ENCODE assay signal across 9 mouse cellular contexts in genomic region chr16:21271773-21272247, GRCm38 (mm10).
DNase-seq lines count a peak whose midpoint lies in the region; ATAC-seq and TF ChIP-seq lines count a peak whose summit lies in the region.
"Had no signal": no experiment of that assay in that cellular context is flagged by ENCODE, and none has a peak within 500 bp of the region (broad histone marks: within the 10 kb centered on the region; RNA-seq: fewer than 3 reads in every experiment).

No protein-coding gene starts in this region.

- no peak overlapping the region for H3K9ac ChIP-seq in hindbrain, embryonic 12.5 days
- H3K9ac ChIP-seq in hindbrain, embryonic 16.5 days (ENCODE audit: low read depth, low read length) = no peak overlapping the region
- no peak overlapping the region for H3K9ac ChIP-seq in embryonic facial prominence, embryonic 11.5 days (replicated peaks; ENCODE audit: low read length)
- H3K9ac ChIP-seq in limb, embryonic 15.5 days = no peak overlapping the region

- H3K27ac ChIP-seq in hindbrain, embryonic 12.5 days = no peak overlapping the region
- no peak overlapping the region for H3K27ac ChIP-seq in hindbrain, embryonic 16.5 days (ENCODE audit: low read depth, low read length)
- H3K27ac ChIP-seq in embryonic facial prominence, embryonic 11.5 days (replicated peaks; ENCODE audit: low read depth, low read length) = no peak overlapping the region
- H3K27ac ChIP-seq in limb, embryonic 15.5 days = peak overlapping the region; percentile 35; the same call in 1 of the 2 replicates
- no peak overlapping the region for H3K27ac ChIP-seq in gastrocnemius, adult 2 months

- no peaks in the 10 kb centered on the region for H3K36me3 ChIP-seq in hindbrain, embryonic 12.5 days
- no peaks in the 10 kb centered on the region for H3K36me3 ChIP-seq in hindbrain, embryonic 16.5 days (ENCODE audit: control insufficient read depth, insufficient read depth, low read length)
- no peaks in the 10 kb centered on the region for H3K36me3 ChIP-seq in embryonic facial prominence, embryonic 11.5 days (replicated peaks; ENCODE audit: control insufficient read depth, insufficient read depth, low read depth, low read length)
- H3K36me3 ChIP-seq in limb, embryonic 15.5 days = no peaks in the 10 kb centered on the region

- 43% methylated on average over 6 of the region's 6 CpGs for WGBS in hindbrain, embryonic 12.5 days
- 59% methylated on average over 6 of the region's 6 CpGs for WGBS in hindbrain, embryonic 16.5 days
- 47% methylated on average over 6 of the region's 6 CpGs for WGBS in embryonic facial prominence, embryonic 11.5 days
- WGBS in limb, embryonic 15.5 days = 55% methylated on average over 6 of the region's 6 CpGs

- H3K27me3 ChIP-seq in hindbrain, embryonic 12.5 days = no peaks in the 10 kb centered on the region; the same call in 1 of the 2 replicates
- 0 out of 2 replicates have a peak, but pooled peaks cover 2% of the 10 kb centered on the region for H3K27me3 ChIP-seq in hindbrain, embryonic 16.5 days (replicated peaks; ENCODE audit: control insufficient read depth, insufficient read depth, low read length)
- H3K27me3 ChIP-seq in embryonic facial prominence, embryonic 11.5 days (ENCODE audit: control insufficient read depth, insufficient read depth, low read length) = no peaks in the 10 kb centered on the region
- H3K27me3 ChIP-seq in limb, embryonic 15.5 days = no peaks in the 10 kb centered on the region

- H3K9me3 ChIP-seq in hindbrain, embryonic 12.5 days (replicated peaks) = no peaks in the 10 kb centered on the region; the same call in 1 of the 2 replicates
- peaks cover 2% of the 10 kb centered on the region; the same call in 1 of the 2 replicates for H3K9me3 ChIP-seq in hindbrain, embryonic 16.5 days (ENCODE audit: control insufficient read depth, low read length)
- H3K9me3 ChIP-seq in embryonic facial prominence, embryonic 11.5 days (replicated peaks; ENCODE audit: control insufficient read depth, low read length) = no peaks in the 10 kb centered on the region
- H3K9me3 ChIP-seq in limb, embryonic 15.5 days = no peaks in the 10 kb centered on the region

- H3K4me1 ChIP-seq in hindbrain, embryonic 12.5 days = peaks cover 35% of the 10 kb centered on the region
- H3K4me1 ChIP-seq in hindbrain, embryonic 16.5 days (ENCODE audit: control insufficient read depth, insufficient read depth, low read depth, low read length) = peaks cover 9% of the 10 kb centered on the region
- H3K4me1 ChIP-seq in embryonic facial prominence, embryonic 11.5 days (ENCODE audit: control insufficient read depth, insufficient read depth, low read length) = peaks cover 6% of the 10 kb centered on the region
- H3K4me1 ChIP-seq in limb, embryonic 15.5 days = peaks cover 54% of the 10 kb centered on the region

- intact Hi-C loops in gastrocnemius, adult 2 months (cut with DNase I) = no loop called here

- peak; percentile 35; the same call in 1 of the 2 replicates for ATAC-seq in hindbrain, embryonic 12.5 days (ENCODE audit: low FRiP score)
- ATAC-seq in hindbrain, embryonic 16.5 days = no peak
- ATAC-seq in embryonic facial prominence, embryonic 11.5 days (replicated peaks; ENCODE audit: insufficient number of reproducible peaks, low FRiP score, low TSS enrichment, low read depth) = 0 out of 2 replicates have a peak, but pooled peaks have one; percentile 2
- ATAC-seq in frontal cortex, adult (ENCODE audit: low TSS enrichment) = peak; percentile 96
- peak; percentile 50; the same call in 1 of the 2 replicates for ATAC-seq in limb, embryonic 15.5 days (ENCODE audit: insufficient number of reproducible peaks, low FRiP score, low TSS enrichment, low read depth)

- H3K4me2 ChIP-seq in hindbrain, embryonic 12.5 days (replicated peaks) = no peak overlapping the region
- no peak overlapping the region for H3K4me2 ChIP-seq in hindbrain, embryonic 16.5 days (ENCODE audit: low read length)
- H3K4me2 ChIP-seq in embryonic facial prominence, embryonic 11.5 days (ENCODE audit: low read depth, low read length) = no peak overlapping the region
- H3K4me2 ChIP-seq in limb, embryonic 15.5 days = no peak overlapping the region

- TF ChIP-seq CTCF in gastrocnemius, adult 2 months (IDR thresholded peaks at IDR 0.05) = no peak

- DNase-seq in embryonic facial prominence, embryonic 11.5 days (ENCODE audit: low spot score) = no peak
- DNase-seq in layer of hippocampus, adult 9-11 months = no peak
- DNase-seq in gastrocnemius, adult 2 months = no peak
- DNase-seq in spleen, postnatal 4 days (ENCODE audit: low spot score in 2 of 2) = no peak
- DNase-seq: kidney, adult 8-10 months had no signal

- no peak overlapping the region for H3K4me3 ChIP-seq in hindbrain, embryonic 12.5 days
- no peak overlapping the region for H3K4me3 ChIP-seq in hindbrain, embryonic 16.5 days (ENCODE audit: low read length)
- H3K4me3 ChIP-seq in embryonic facial prominence, embryonic 11.5 days (ENCODE audit: low read depth, low read length) = no peak overlapping the region
- H3K4me3 ChIP-seq in limb, embryonic 15.5 days = no peak overlapping the region
- no peak overlapping the region for H3K4me3 ChIP-seq in gastrocnemius, adult 2 months
